Mouse (Mus musculus) kidney, embryonic 16.5 days (tissue): Measurements from ENCODE around the gene Hkdc1. TPM values are rescaled to one million over a fixed set of nuclear protein-coding genes. Genes with fewer than 3 reads are reported as not detected.
"Not testable (repeated sequence)": the region's sequence is repeated elsewhere in the genome, so short reads cannot be mapped to it uniquely, and the experiment has no call there.

Source experiments
- ATAC-seq: fragments of 200-750 bp; cut with Nextera tagmentation; 2 replicates; pipeline ENCODE4 v1.8.0; 2017; ENCODE audit warnings: moderate TSS enrichment; ENCODE audit not compliant: low FRiP score, low TSS enrichment
- H3K27ac ChIP-seq: fragments of 300-500 bp; sonication (generic); 2 replicates; pipeline ENCODE4 v1.5.1; 2014; ENCODE audit warnings: low read length
- H3K27me3 ChIP-seq: fragments of 300-500 bp; sonication (generic); 2 replicates; pipeline ENCODE4 v1.6.1; 2014; ENCODE audit warnings: low read length, control low read depth, mixed read lengths; ENCODE audit not compliant: insufficient read depth
- H3K36me3 ChIP-seq: fragments of 300-500 bp; sonication (generic); 2 replicates; pipeline ENCODE4 v1.6.1; 2014; ENCODE audit warnings: low read length, control low read depth, mixed read lengths; ENCODE audit not compliant: insufficient read depth
- H3K4me1 ChIP-seq: fragments of 300-500 bp; sonication (generic); 2 replicates; pipeline ENCODE4 v1.6.1; 2014; ENCODE audit warnings: low read length, control low read depth, mixed read lengths; ENCODE audit not compliant: insufficient read depth
- H3K4me2 ChIP-seq: fragments of 300-500 bp; sonication (generic); replicated peaks from 2 replicates; pipeline ENCODE4 v1.6.1; 2014; ENCODE audit warnings: low read depth, low read length
- H3K4me3 ChIP-seq: fragments of 300-500 bp; sonication (generic); 2 replicates; pipeline ENCODE4 v1.5.1; 2014; ENCODE audit warnings: mild to moderate bottlenecking, low read length
- H3K9ac ChIP-seq: fragments of 300-500 bp; sonication (generic); replicated peaks from 2 replicates; pipeline ENCODE4 v1.6.1; 2014; ENCODE audit warnings: low read length
- H3K9me3 ChIP-seq: fragments of 300-500 bp; sonication (generic); 2 replicates; pipeline ENCODE4 v1.6.1; 2016; ENCODE audit warnings: low read length, control low read depth
- WGBS: fragments of 180-500 bp; shearing (Covaris S2); extraction: QIAGEN DNeasy Blood & Tissue Kit; methylation state at CpG from one replicate; pipeline ENCODE4 v1.1.7; 2014; 5-methylcytosine and 5-hydroxymethylcytosine counted together
- polyA plus RNA-seq: library from polyadenylated mRNA; unstranded; fragments of >200 nt; fragmentation: Nextera tagmentation; extraction: Ambion mirVana; gene quantifications from 2 replicates; pipeline ENCODE4 v1.2.1, GENCODE M21; 2015

Hkdc1 gene
- polyA plus RNA-seq = 4.0 and 5.1 TPM in 2 replicates

DNA sequence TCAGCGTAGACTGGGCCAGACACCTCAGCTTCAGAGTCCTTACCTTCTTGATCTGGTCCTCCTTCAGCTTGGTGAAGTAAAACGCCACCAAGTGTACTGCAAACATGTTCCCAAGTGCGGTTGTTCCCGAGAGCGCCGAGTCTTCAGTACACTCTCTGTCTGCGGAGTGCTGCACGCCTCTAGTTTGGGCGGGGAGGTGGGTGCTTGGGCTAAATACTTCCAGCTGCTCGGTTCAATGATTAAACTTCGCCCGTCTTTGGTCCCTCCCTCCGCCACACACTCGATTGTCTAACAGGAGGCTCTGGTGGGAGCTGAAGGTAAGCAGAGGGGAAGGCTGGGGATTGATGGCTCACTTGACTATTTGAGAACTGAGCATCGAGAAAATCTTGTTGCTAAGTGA, at the start of gene Hkdc1:
Gene Hkdc1 (minus strand): TSS at position 237 of the 400 bp plus-strand sequence.
- 0 out of 2 replicates have a peak within 1 kb of the TSS, but pooled peaks have one; percentile 1 for H3K4me2 ChIP-seq
- H3K4me1 ChIP-seq = no peaks in the 10 kb centered on the region
- no peaks in the 10 kb centered on the region for H3K9me3 ChIP-seq
- no peak within 1 kb of the TSS for H3K27ac ChIP-seq
- ATAC-seq = peak; percentile 71
- H3K4me3 ChIP-seq = no peak within 1 kb of the TSS
- no peaks in the 10 kb centered on the region for H3K27me3 ChIP-seq
- WGBS = 51% methylated on average over 15 of the region's 15 CpGs
- no peaks in the 10 kb centered on the region for H3K36me3 ChIP-seq
- H3K9ac ChIP-seq = no peak within 1 kb of the TSS

DNA sequence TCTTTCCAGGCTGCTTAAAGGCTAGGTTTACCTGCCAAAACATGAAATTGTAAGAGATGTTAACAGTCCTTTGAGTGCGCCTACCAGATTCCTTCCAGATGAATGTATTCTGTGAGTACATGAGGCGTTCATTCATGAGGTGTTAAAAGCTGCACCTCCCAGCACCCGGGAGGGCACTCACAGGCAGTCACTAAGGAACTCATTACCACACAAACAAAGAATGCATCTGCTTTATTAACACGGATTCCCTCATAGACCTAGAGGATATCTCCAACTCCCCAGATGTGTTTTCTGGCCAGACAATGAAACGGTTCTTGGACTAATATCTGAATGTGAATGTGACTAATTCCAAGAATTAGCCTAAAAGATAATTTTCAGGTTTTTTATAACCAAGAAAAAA, 48.8 kb upstream of the Hkdc1 start:
- Histone ChIP-seq H3K4me1 (no peaks in the 10 kb centered on the region), H3K9ac (no peak overlapping the region), H3K9me3 (no peaks in the 10 kb centered on the region), H3K27ac (no peak overlapping the region), H3K4me2 (no peak overlapping the region), H3K36me3 (no peaks in the 10 kb centered on the region), H3K27me3 (no peaks in the 10 kb centered on the region), H3K4me3 (no peak overlapping the region)
- WGBS = 65% methylated on average over 5 of the region's 5 CpGs
- no peak for ATAC-seq

DNA sequence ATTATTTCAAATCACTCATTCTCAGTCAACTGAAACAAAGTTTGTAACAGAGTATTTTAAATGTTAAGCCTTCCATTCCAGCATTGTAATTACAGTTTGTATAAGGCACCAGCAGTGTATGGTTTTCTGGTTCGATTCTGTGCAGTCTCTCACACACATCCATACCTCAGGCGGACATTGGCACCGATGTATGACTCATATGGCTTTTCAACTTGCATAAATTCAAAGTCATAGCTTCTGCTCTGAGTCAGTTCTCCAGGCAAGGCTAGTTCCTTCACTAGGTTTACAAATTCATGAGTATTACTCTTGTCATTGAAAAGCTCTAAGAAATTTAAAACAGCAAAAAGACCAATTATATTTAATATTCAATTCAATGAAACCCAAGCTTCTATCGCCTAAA, 47.4 kb upstream of the Hkdc1 start:
- no peaks in the 10 kb centered on the region for H3K9me3 ChIP-seq
- no peaks in the 10 kb centered on the region for H3K27me3 ChIP-seq
- ATAC-seq = no peak
- no peak overlapping the region for H3K4me2 ChIP-seq
- 95% methylated on average over 4 of the region's 4 CpGs for WGBS
- H3K9ac ChIP-seq = no peak overlapping the region
- H3K27ac ChIP-seq = no peak overlapping the region
- H3K4me1 ChIP-seq = no peaks in the 10 kb centered on the region
- no peaks in the 10 kb centered on the region; the same call in 1 of the 2 replicates for H3K36me3 ChIP-seq
- no peak overlapping the region for H3K4me3 ChIP-seq

DNA sequence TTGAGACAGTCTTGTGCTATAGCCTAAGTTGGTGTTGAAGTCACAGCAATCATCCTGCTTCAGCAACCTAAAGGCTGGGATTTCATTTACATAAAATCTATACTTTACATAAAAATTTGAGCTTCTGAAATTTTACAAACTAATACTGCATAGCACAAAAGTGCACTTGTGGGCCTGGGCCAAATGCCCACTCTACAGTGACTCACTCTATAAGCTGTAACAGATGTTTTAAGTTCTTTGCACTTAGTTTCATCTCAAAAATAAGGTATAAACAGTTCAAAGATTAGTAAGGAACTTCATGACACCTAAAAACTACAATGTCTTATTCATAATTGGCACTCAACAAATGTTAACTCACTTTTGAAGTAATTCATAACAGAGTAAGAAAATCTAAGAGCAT, 39.0 kb upstream of the Hkdc1 start:
- peaks cover 30% of the 10 kb centered on the region for H3K36me3 ChIP-seq
- no peak for ATAC-seq
- H3K4me3 ChIP-seq = no peak overlapping the region
- H3K27ac ChIP-seq = no peak overlapping the region
- no peak overlapping the region for H3K4me2 ChIP-seq
- no peaks in the 10 kb centered on the region for H3K27me3 ChIP-seq
- H3K9me3 ChIP-seq = no peaks in the 10 kb centered on the region
- H3K4me1 ChIP-seq = no peaks in the 10 kb centered on the region
- no peak overlapping the region for H3K9ac ChIP-seq

DNA sequence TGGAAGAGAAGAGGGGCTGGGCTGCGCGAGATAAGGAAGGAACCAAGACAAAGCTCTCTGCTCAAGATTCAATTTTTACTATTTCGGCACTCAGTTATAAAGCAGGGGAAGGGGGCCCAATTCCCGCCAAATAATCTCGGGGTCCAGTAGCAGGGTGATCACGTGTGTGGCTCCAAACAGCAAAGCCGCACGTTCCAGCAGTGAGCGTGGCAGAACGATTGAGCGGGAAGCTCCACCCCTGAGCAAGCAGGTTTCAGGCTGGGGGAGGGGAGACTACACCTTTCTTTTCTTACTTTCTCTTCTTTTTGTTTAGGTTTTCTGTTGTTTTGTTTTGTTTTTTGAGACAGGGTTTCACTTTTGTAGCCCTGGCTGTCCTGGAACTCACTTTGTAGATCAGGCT, 29.7 kb upstream of the Hkdc1 start:
- not testable (repeated sequence) for H3K27me3 ChIP-seq, H3K4me2 ChIP-seq, H3K4me3 ChIP-seq, ATAC-seq, H3K9me3 ChIP-seq, H3K27ac ChIP-seq, H3K9ac ChIP-seq
- 75% methylated on average over 11 of the region's 11 CpGs for WGBS
- Histone ChIP-seq H3K4me1 (peaks cover 17% of the 10 kb centered on the region), H3K36me3 (peaks cover 24% of the 10 kb centered on the region)

DNA sequence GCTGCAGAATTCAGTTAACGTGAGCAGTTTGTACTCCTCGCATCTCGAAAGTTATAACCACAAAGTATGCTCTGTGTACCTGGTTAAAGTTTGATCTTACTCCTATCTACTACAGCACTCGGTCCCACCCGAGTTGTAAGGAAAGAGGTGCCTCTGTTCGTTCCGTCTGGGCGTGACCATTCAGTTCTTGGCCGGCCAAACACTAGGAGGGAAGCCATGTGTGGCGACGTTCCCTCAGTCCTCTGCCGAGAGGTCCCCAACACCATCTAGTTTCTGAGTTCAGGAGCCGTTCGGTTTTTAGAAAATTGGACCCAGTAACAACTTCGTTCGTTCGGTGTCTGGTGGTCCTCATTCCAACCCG, 28.0 kb upstream of the Hkdc1 start:
- H3K27ac ChIP-seq = peak overlapping the region; percentile 81
- WGBS = 39% methylated on average over 18 of the region's 18 CpGs
- H3K9me3 ChIP-seq = no peaks in the 10 kb centered on the region
- peak overlapping the region; percentile 73 for H3K4me2 ChIP-seq
- H3K4me3 ChIP-seq = peak overlapping the region; percentile 95
- H3K9ac ChIP-seq = peak overlapping the region; percentile 92
- H3K4me1 ChIP-seq = peaks cover 17% of the 10 kb centered on the region
- H3K36me3 ChIP-seq = peaks cover 28% of the 10 kb centered on the region
- peak; percentile 29 for ATAC-seq
- H3K27me3 ChIP-seq = no peaks in the 10 kb centered on the region

DNA sequence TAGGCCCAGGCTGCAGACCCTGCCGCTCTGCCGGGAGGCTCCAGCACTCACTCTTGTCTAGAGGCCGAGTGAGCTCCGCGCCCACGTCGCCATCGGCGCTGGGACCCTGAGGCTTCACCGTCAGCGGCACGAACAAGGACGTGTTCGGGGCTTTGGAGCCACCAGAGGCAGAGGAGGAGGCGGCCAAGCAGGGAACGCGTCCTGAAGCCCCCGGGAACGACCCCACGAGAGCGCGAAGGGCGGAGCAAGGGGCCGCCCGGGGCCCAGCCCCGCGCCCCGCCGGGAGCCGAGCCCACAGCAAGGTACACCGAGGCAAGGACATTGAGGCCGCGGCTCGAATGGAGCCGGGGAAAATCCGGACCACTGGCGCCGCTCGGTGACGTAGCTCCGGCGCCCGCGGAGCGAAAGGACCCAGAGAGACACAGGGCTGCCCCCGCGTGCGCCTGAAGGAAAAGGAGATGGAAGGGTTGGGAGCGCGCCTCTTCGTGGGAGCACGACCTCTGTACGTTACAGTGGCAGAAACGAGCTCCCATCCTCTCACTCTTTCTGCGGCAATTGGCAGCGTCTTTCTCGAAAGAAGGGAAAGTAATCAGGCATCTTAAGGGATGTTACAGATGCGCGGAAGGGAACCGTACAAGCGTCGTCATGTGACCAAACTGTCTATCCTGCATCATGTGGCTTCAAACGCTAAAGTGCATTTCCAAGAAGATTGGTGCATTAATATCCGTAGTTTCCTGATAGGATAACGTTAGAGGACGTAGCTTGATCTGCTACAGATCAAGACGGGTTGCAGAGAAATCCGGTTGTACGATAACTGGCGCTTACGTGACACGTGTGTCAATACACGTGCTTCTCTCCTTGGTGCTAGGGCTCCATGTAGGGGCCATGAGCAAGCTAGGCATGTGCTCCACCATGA, 27.3 kb upstream of the Hkdc1 start, which contains the start of the genes 4930507D05Rik and Supv3l1:
Gene 4930507D05Rik (plus strand): TSS at position 126 of the 916 bp plus-strand sequence.
Gene Supv3l1 (minus strand): TSS at position 375 of the 916 bp plus-strand sequence.
- Histone ChIP-seq H3K4me1 (peaks cover 17% of the 10 kb centered on the region), H3K9me3 (no peaks in the 10 kb centered on the region), H3K4me3 (peak within 1 kb of the TSS; percentile 95), H3K36me3 (peaks cover 30% of the 10 kb centered on the region), H3K9ac (peak within 1 kb of the TSS; percentile 92), H3K27ac (peak within 1 kb of the TSS; percentile 81), H3K27me3 (no peaks in the 10 kb centered on the region), H3K4me2 (peak within 1 kb of the TSS; percentile 73)
- under 1% methylated on average over 73 of the region's 73 CpGs for WGBS
- ATAC-seq = peak; percentile 90

DNA sequence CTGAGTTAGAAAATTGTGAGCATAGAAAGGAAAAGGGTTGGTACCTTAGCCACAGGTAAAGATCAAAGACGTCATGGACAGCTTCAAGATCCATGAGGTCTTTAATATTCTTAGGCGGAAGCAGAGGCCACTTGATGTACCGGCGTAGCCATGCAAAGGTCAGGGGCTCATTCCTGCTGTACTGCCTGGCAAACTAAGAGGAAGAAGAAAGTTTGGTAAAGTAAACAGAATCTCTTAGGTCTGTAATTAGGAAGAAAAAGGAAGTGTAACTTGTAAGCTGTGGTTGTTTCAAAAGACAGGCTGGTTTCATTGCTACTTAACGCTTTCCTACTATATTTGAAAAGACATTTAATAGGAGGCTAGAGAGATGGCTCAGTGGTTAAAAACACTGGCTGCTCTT, 8.1 kb upstream of the Hkdc1 start:
- peaks cover 67% of the 10 kb centered on the region for H3K36me3 ChIP-seq
- H3K9me3 ChIP-seq = no peaks in the 10 kb centered on the region
- no peak overlapping the region for H3K4me3 ChIP-seq
- no peak overlapping the region for H3K9ac ChIP-seq
- WGBS = 93% methylated on average over 5 of the region's 5 CpGs
- H3K27me3 ChIP-seq = no peaks in the 10 kb centered on the region
- no peak for ATAC-seq
- H3K4me1 ChIP-seq = no peaks in the 10 kb centered on the region
- no peak overlapping the region for H3K27ac ChIP-seq
- H3K4me2 ChIP-seq = no peak overlapping the region

DNA sequence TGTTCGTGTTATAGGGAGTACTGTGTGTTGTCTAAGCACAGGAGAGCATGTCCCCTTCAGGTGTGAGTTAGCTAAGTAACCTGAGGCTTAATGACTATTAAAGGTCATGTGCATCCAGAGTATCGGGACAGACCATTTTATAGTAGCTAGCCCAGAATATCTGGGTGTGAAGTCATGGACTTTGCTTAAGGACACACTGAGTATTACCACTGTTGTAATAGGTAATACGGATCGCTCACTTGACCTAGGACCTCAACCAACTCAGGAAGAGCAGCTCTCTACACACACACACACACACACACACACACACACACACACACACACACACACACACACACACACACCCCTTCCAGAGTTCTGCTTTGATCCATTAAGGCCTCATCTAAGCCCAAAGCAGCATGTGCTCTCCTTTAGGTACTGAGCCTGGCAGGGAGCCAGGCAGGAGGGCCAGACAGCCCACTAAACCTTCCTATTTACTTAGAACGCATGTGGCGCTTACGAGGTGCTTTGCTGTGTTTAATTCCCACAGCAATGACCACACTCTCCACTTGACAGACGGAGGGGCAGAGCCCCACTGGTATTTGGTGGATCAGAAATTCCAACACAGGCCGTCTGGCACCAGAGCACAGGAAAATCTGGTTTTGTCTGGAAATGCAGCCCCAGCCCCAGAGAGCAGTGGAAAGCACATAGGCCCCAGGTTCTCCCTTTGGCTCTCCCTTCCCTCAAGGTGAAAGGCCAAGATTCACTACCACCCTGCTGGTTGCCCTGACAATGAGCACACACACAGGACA, 3.0 kb upstream of the Hkdc1 start:
- Histone ChIP-seq H3K4me3 (no peak overlapping the region), H3K27ac (peak overlapping the region; percentile 18; the same call in 1 of the 2 replicates), H3K9me3 (no peaks in the 10 kb centered on the region), H3K9ac (no peak overlapping the region), H3K27me3 (no peaks in the 10 kb centered on the region), H3K36me3 (peaks cover 22% of the 10 kb centered on the region), H3K4me1 (no peaks in the 10 kb centered on the region), H3K4me2 (no peak overlapping the region)
- WGBS = 44% methylated on average over 9 of the region's 9 CpGs
- peak; percentile 59; the same call in 1 of the 2 replicates for ATAC-seq
